Mouse (Mus musculus) ES-Bruce4 (cell line): Measurements from ENCODE around the gene Dcbld1.

ENCODE experiments used
- CTCF ChIP-seq: IDR thresholded peaks from one replicate; pipeline ENCODE4 v1.8.1; 2011; ENCODE audit warnings: low read depth, low read length
- EP300 ChIP-seq: IDR thresholded peaks from 2 replicates; pipeline ENCODE4 v1.6.1; 2011; ENCODE audit warnings: low read depth, low read length; ENCODE audit not compliant: insufficient read depth
- POLR2A ChIP-seq: IDR thresholded peaks from one replicate; pipeline ENCODE4 v1.8.1; 2011; ENCODE audit warnings: low read length; ENCODE audit not compliant: insufficient read depth

DNA sequence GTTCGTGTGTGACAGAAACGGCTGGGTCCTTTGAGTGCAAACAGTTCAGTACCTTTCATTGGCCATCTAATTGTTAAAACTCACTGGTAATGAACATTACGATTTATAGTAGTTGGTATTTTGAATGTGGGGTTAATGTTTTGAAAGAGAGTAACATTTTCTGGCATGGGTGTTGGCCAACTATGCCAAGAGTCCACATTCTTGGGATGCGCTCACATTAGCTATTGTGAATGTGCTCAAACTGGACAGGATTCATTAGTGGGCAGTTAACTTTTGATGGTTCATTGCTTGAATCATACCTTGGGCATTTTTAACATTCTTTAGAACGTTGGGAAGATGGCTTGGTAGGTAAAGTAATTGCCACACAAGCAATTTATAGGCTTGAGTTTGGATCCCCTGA is 30.7 kb downstream of the Dcbld1 start:
- TF ChIP-seq CTCF (no peak), POLR2A (no peak), EP300 (no peak)
